Mouse (Mus musculus) left cerebral cortex, postnatal 36 days (tissue): ENCODE results near the gene Mmp2. TPM values are rescaled to one million over a fixed set of nuclear protein-coding genes. Genes with fewer than 3 reads are reported as not detected.
"Not testable (repeated sequence)": the region's sequence is repeated elsewhere in the genome, so short reads cannot be mapped to it uniquely, and the experiment has no call there.

Experiments used
- DNase-seq, 2 experiments: peaks; one replicate each; pipeline ENCODE4 v3.0.0; 2021 to 2022; ENCODE audit warnings: low spot score in 2 of 2, mixed read lengths in 1 of 2
- intact Hi-C: fragments of 180-260 bp; cut with DNase I; formaldehyde crosslinking; loops from one replicate; pipeline ENCODE4 v1.15.1; 2025
- total RNA-seq, 2 experiments: library from RNA; stranded (reverse); gene quantifications; 2 replicates each; pipeline ENCODE4 v1.2.3; 2021

Gene Mmp2
- total RNA-seq, 2 experiments from 2014 or later, result 2.4 TPM

- intact Hi-C loops, result loop anchor here (5.0 kb wide), 1 partner anchor 116 kb away; no protein-coding TSS in a partner anchor
- no peak for DNase-seq
Measured at GRCm38 (mm10) chr8:92881247-92881646, 54.2 kb downstream of the Mmp2 start.

GRCm38 (mm10) chr8:92883771-92884170, 56.7 kb downstream of the Mmp2 start:
- intact Hi-C loops, result loop anchor here (1.0 to 5.0 kb wide), 2 partner anchors 65 to 114 kb away; no protein-coding TSS in a partner anchor
- DNase-seq, result no peak

- intact Hi-C loops, DNase-seq: not testable (repeated sequence)
Measured at GRCm38 (mm10) chr8:92892216-92892615, 65.1 kb downstream of the Mmp2 start.

GRCm38 (mm10) chr8:92893870-92894269, 66.8 kb downstream of the Mmp2 start:
- intact Hi-C loops, result no loop called here
- no peak for DNase-seq

- DNase-seq, result no peak
- intact Hi-C loops, result no loop called here
Measured at GRCm38 (mm10) chr8:92895053-92895452, 68.0 kb downstream of the Mmp2 start.

- DNase-seq, result no peak
- intact Hi-C loops, result no loop called here
Measured at GRCm38 (mm10) chr8:92896056-92896455, 69.0 kb downstream of the Mmp2 start.

GRCm38 (mm10) chr8:92896611-92897010, 69.5 kb downstream of the Mmp2 start:
- intact Hi-C loops, result no loop called here
- DNase-seq, result no peak

GRCm38 (mm10) chr8:92897794-92898193, 70.7 kb downstream of the Mmp2 start:
- intact Hi-C loops, result no loop called here
- no peak for DNase-seq

GRCm38 (mm10) chr8:92899590-92899989, 72.5 kb downstream of the Mmp2 start:
- intact Hi-C loops, result no loop called here
- DNase-seq, result no peak

GRCm38 (mm10) chr8:92901107-92901506, 74.0 kb downstream of the Mmp2 start, which contains the start of gene Capns2:
Gene Capns2, plus strand, starts transcription at chr8:92901407.
- intact Hi-C loops, result no loop called here
- DNase-seq, result no peak

- intact Hi-C loops, result no loop called here
- no peak for DNase-seq
Measured at GRCm38 (mm10) chr8:92902981-92903380, 75.9 kb downstream of the Mmp2 start.

Other genes with a start within 250 kb of the Mmp2 start
- under 1 TPM; 0.23 to 0.35 TPM for gene Irx6, start 153.0 kb upstream of the Mmp2 start, total RNA-seq
- gene Lpcat2, start 28.0 kb downstream of the Mmp2 start, total RNA-seq, result 1 to 10 TPM; 9.2 to 9.6 TPM
- gene Capns2, start 74.1 kb downstream of the Mmp2 start, total RNA-seq, result 1 to 10 TPM in 1 of 2 experiments, under 1 TPM in 1; 0.64 to 1.1 TPM
- under 1 TPM; 0.10 to 0.11 TPM for gene Slc6a2, start 132.8 kb downstream of the Mmp2 start, total RNA-seq
- under 1 TPM in 1 of 2 experiments, not detected in 1; 0.27 TPM for gene Ces1a, start 220.9 kb downstream of the Mmp2 start, total RNA-seq